Mouse (Mus musculus): ENCODE data around the gene Pygo1. TPM values are rescaled to one million over a fixed set of nuclear protein-coding genes. Genes with fewer than 3 reads are reported as not detected.

Gene Pygo1
- total RNA-seq, 2 experiments from 2014 or later = 13.5 to 14.9 TPM

DNA sequence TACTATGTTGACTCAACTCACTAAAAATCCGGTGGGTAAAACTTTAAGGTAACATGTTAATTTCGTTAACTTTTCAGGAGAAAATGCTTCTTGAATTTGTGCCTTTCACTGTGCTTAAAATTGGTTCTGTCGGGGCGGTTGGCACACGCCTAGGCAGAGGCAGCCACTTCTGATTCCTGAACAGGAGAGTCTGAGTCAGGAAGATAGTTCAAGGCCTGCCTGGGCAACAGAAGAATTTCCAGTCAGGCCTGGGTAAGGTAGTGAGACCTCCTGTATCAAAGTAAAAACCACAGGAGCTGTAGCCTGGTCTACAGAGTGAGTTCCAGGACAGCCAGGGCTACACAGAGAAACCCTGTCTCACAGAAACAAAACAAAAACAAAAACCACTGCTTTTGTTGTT lies 67.1 kb downstream of the Pygo1 start:
- no peak for DNase-seq

DNA sequence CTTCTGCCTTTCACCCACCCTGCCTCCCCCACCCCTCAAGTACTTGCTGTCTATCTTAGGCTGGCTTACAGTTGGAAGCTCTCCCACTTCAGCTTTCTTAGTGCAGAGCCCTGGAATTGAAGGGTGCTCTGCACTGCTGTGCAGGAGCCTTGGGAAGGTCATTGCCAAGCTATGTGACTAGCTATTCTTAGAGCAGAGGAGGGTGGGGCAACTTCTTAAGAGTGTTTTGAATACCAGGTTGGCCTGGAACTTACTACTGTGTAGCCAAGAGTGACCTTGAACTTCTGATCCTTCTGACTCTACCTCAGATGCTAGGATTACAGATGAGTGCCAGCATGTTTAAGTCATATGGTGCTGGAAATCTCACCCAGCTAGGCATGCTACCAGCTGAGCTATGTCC lies 70.7 kb downstream of the Pygo1 start:
- DNase-seq = no peak

GRCm38 (mm10) chr9:72996806-72997205 lies 71.4 kb downstream of the Pygo1 start:
- DNase-seq = no peak

- DNase-seq = no peak
Observed at GRCm38 (mm10) chr9:73000487-73000886, 75.0 kb downstream of the Pygo1 start.

DNA sequence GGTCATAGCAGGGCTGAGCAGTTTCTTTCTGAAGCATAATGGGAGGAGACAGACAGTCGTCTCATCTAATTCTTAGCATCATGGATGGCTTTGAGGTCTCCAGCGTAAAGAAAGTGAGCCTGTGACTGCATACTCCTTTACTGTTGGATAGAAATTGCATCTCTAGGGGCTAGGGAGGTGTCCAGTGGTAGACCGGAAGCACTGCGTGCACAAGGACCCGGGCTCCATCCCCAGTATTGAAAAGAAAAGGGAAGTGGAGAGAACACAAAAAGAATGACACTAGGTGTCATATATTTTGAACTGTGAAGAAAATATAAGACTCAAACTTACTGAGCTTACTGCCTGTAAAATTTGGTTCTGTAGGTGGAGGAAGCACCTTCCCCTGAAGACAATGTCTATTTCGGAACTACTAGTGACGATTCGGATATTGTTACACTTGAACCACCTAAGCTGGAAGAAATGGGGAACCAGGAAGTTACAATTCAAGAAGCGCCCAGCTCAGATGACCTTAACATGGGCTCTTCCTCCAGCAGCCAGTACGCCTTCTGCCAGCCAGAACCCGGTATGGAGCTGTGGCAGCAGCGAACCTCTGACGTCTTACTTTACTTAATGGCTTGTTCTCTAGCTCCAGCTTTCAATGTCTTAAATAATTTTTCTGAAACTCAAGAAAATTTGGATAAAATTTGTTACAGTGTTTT lies 76.0 kb downstream of the Pygo1 start:
- no peak for DNase-seq

Other genes with a start within 250 kb of the Pygo1 start
- under 1 TPM in 1 of 2 experiments, not detected in 1; 0.02 TPM for gene Prtg, start 118.8 kb upstream of the Pygo1 start, total RNA-seq (2021)
- under 1 TPM; 0.30 to 0.57 TPM for gene Dyx1c1, start 33.1 kb downstream of the Pygo1 start, total RNA-seq (2021)
- not detected for gene Gm44503, start 33.2 kb downstream of the Pygo1 start, total RNA-seq (2021)
- 1 to 10 TPM; 5.8 to 6.7 TPM for gene Ccpg1os, start 59.7 kb downstream of the Pygo1 start, total RNA-seq (2021)
- gene Ccpg1, start 59.8 kb downstream of the Pygo1 start, total RNA-seq (2021) = 10 to 100 TPM; 84.9 to 95.1 TPM
- 1 to 10 TPM; 1.8 to 2.5 TPM for gene Pigb, start 114.7 kb downstream of the Pygo1 start, total RNA-seq (2021)
- gene Rab27a, start 119.2 kb downstream of the Pygo1 start, total RNA-seq (2021) = 1 to 10 TPM; 5.1 to 6.9 TPM
- under 1 TPM; 0.40 to 0.46 TPM for gene Khdc3, start 176.2 kb downstream of the Pygo1 start, total RNA-seq (2021)
- not detected for gene Gm20509, start 176.8 kb downstream of the Pygo1 start, total RNA-seq (2021)
- gene Rsl24d1, start 187.8 kb downstream of the Pygo1 start, total RNA-seq (2021) = 10 to 100 TPM; 46.0 to 53.9 TPM